Mouse (Mus musculus) lung, adult 18-20 months (tissue): ENCODE data around the gene Capn9.

Source experiments
- DNase-seq, 2 experiments: peaks; one replicate each; pipeline ENCODE4 v3.0.0; 2022; ENCODE audit warnings: mixed read lengths in 2 of 2

Capn9 gene

DNA sequence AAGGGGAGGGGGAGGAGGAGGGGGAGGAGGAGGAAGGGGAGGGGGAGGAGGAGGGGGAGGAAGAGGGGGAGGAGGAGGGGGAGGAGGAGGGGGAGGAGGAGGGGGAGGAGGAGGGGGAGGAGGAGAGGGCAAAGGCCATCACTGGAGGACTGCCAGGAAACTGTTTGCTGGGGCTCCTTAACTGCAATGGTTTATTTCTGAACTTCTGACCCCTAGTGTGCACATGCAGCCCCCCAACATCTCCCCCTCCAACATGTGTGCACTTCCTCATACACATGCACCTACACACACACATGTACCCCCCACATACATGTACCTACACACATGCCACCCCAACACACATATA, 3.5 kb upstream of the Capn9 start:
- DNase-seq: no peak

DNA sequence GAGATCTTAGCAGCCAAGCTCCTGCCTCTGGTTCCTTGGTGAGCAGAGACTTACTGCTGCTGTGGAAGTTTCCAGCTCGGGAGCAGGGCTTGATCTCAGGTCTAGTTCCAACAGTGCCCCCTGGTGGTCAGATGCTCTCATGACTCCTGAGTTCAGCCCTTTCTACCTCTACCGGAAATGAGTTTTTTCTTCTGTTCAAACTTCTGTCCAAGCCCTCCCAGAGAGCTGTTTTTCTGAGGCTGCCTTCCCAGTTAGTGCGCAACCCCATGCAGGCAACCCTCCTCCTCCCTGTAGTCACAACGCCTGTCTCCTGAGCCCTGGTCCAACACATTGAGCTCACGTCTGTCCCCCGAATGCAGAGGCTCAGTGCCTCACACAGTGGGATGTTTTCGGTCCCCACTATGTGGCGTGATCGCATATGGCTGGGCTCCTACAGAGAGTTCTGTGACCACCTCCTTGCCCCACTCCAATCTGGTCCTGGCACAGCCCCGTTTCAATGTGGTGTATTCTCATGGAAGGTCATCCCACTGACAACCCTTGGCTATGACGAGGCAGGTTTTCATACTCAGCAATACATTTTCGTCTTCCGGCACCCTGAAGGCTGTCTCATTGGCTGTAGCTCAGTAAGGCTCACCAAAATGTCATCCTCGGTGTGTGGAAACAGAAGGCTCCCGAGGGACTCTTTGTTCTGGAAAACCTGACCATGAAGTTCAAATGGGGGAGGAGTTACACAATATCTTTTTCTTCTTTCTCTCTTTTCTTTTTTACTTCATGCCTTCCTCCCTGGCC, 2.2 kb upstream of the Capn9 start:
- DNase-seq: peak; percentile 79 to 86

DNA sequence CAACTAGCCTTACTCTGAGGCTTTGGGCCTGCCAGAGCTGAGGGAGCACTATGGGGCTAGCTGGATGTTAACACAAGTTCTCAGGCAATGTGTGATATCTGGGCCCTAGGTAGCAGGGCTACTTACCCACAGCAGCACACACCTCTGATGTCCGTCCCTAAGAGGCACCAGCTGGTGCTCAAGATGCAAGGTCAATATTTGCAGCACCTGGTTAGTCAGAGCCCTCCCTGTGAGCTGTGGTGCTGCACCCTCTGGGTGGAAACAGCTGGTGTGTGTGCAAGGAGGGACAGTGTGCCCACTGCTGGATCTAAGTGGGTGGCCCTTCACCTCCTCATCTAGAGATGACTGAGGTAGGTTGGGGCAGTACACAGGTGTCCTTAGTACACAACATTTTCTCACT, 840 bp downstream of the Capn9 start:
- DNase-seq: peak; percentile 39 to 54

DNA sequence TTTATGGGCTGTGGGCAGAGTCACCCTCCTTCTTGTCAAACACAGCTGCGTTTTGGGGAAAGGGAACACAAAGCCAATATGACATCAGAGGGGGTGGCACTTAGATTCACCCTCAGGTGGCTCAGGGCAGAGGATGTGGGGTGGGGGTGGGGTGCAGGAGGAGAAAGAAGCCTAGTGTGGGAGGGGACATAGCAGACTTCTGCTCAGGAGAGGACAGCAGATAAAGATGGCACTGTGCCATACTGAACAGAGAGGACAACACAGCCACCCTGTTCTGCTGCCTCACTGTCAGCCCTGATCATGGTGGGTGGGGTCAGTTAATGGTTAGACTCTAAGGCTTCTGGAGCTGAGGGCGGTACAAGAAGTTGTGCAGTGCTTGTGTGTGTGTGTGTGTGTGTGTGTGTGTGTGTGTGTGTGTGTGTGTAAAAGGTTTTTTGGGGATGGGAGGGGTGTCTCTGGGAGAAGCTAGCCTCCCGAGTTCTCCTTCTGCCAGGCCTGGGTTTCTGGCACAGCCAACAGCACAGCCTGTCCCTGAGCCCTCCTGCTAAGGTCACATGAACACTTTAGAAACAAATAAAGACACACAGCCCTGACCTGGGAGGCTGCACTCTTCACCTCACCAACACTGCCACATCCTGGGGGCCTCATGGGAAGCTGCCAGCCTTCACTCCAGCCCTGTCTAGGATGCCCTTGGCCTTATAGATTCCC, 10.0 kb downstream of the Capn9 start:
- peak in 1 of 2 experiments; percentile 22 for DNase-seq

DNA sequence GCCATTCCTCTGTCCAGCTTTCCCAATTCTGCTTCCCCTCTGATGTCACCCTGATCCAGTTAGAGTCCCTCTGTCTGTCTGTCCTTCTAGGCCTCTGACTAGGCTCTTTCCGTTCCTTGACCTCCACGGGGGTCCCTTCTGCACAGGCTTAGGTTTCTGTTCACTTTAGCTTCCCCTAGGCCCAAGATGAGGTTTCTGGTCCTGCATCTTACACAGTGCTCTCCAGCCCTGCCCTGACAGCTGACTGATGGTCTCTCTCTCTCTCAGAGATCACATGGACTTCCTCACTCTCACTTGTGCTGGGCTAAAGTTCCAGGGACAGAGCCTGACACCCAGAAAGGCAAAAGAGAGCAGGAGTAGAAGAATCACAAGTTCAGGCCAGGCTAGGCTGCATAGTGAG, 10.6 kb downstream of the Capn9 start:
- DNase-seq: no peak

DNA sequence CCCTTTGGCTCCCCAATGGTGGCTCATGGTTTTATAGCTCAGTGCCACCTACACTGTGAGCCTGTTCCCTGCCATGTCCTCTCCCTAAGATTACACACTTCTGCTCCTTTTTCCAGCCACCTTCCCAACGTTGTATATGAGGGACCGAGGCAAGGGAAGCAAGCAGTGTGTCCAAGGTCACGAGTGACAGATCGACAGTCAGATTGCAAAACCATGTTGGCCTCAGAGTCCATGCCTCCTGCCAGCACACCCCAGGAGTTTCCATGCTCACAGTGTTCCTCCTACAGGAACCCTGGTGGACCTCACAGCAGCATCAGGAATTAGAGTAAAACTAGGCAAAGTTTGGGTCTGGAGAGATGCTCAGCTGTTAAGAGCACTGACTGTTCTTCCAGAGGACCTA, 13.5 kb downstream of the Capn9 start:
- no peak for DNase-seq

DNA sequence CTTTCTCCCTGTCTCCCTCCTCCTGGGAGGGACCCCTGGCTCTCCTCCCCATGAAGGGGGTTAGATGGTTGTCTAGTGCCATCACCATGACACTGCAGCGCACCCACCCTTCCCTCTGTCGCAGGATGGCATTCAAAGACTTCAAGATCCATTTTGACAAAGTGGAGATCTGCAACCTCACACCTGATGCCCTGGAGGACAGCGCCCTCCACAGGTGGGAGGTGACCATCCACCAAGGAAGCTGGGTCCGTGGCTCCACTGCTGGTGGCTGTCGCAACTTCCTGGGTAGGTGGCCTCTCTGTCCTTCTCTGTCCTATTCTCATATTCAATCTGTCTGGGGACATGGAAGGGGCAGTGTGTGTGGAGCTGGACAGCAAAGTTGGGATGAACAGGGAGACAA, 28.2 kb downstream of the Capn9 start:
- no peak for DNase-seq

DNA sequence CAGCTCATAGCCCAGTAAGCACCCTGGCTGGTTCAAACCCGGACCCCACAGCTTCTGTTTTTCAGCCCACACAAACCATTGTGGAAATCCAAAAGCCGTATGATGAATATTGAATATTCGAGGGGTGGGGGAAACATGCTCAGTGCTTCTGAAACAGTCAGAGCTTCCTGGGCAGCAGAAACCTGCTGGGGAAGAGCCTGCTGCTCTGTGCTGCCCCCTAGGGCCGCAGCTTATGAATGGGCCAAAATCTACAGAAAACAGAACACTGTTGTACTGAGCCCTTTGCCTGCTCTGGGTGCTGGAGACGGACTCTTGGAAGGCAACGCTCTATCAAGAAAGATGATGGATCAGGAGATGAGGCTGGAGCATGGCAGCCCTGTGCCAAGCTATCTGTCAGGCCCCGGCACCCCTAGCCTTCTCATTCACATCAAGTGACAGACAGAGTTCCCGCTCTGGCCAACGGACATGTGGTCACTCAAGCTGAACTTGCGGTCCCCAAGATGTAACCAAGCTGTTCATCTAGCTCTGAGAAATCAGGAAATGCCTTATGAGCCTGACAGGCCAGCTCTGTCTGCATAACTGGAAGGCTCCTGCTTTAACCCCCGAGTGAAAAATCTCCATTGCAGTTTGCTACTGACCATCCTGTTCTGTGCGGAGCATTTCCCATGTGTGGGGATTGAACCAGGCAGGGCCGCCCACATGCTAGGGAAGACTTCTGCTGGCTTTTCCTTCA, 32.5 kb downstream of the Capn9 start:
- no peak for DNase-seq

DNA sequence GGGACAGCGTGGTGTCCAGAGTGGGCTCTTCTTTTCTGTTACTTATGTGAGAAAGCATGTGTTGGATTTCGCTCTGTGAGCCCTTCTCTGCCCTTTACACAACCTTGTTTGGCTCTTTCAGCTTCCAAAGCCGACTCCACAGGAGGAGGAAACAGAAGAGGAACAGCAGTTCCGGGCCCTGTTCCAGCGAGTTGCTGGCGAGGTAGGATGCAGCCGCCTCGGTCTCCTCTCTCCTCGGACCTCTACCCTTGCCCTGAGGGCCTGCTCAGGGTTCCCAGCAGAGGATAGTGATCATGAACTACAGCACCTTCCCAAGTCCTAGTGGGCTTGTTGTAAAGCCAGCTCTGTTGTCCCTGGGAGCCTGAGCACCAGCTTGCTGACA, 33.1 kb downstream of the Capn9 start:
- no peak for DNase-seq

DNA sequence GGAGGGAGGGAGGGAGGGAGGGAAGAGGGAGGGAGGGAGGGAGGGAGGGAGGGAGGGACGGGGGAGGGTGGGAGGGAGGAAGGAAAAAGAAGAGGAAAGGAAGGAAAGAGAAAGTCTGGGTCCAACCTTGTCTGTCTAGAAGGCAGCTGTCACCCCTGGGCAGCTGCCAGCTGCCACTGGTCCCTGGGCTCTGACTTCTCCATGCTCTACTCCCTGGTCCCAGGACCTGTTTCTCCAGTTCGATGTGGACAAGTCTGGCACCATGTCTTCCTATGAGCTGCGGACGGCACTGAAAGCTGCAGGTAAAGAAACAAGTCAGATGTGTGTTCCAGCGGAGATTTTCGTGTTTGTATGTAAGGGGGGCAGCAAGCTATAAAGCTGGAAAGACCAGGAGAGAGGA, 38.4 kb downstream of the Capn9 start:
- no peak for DNase-seq

DNA sequence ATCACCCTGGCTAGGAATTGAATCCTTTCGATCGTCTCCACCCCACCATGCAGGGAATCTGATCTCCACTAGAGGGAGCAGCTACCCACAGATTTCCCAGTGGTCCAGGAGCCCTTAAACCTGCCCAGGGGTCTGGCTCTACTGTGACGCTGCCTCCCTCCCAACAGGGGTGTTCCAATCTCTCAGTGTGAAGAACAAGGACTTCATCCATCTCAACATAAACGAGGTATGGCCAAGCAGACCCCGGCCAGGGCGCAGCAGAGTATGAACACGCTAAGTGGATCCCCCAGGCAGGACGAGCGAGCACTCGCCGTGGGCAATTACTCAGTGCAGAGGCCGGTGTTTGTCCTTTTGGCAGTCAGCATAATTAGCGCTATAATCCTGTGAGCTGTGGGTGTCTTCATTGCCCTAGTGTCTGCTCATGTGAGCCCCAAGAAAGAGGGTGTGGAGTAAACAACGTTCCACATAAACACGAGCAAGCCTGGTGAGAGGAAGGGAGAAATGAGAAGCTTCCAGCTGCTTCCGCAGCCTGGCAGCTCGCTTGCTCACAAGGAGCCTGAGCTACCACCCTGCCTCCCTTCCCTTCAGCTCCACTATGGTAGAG, 41.5 kb downstream of the Capn9 start:
- peak; percentile 66 to 82 for DNase-seq

DNA sequence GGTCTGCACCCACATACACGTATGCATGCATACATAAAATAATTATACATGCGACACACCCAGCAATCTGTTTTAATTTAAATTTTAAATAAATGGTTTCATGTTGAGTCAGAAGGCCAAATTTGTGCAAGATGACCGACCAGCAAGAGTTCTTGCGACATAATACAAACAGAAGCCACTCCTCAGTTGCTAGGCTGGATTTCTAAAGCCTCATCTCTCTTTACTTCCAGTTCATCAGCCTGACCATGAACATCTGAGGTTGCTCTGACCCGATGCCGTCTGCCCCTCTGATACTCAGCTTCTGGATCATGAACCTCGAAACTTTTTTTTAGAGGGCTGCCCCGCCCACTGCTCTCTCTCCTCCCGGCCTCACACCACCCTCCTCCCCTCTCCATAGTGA, 42.3 kb downstream of the Capn9 start:
- DNase-seq: peak in 1 of 2 experiments; percentile 33

DNA sequence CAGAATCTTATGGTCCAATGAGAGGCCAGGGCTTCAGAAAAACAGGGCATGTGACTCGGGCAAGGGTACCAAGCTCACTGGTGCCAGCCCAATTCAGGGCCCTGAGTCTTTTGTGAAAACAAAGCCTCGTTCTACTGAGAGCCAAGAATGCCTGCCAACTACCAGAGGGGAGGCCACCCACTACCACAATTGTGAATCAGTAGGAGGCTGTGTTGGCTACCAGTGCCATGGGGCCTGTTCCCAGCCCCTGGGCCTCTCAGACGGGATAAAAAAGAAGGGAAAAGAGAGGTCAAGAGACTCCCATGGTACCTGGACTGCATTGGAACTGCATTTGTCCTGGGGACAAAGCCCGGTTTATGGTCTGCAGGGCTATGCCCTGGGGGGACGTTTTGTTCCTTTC, 45.3 kb downstream of the Capn9 start:
- no peak for DNase-seq

DNA sequence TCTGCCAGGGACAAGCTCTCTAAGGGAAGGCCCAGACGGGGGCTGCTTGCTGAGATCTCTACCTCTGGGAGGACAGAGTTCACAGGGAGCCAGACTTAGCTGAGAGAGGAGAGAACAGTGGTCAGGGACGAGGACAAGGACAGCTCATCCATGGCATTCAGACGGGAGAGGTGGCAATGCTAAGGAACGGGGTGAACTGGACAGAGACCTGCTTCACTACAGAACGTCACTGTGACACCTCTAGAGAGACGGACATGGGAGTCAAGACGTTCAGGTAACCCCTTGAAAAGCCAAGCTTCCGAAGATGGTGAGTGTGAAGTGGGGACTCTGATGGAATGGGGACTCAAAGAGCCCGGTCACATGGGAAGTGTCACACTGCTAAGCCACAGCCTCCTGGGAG, 50.3 kb downstream of the Capn9 start:
- no peak for DNase-seq

DNA sequence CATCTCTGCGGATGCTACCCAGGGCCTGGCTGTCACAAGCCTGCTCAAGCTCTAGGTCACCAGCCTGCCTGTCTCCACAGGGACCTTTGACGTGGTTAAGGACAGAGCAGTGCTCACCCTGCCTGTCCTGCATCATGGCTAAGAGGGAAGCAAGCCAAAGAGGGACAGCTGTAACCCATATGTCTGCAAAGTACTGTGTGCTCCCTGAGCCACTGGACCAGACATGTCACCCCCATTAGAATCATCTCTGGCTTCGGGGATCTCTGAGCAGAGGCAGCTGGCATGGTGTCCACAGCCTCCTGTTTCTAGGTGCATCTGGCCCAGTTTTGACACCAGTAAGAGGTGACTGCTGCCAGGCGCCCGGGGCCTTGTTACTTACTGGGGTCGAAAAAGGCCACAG, 54.6 kb downstream of the Capn9 start:
- DNase-seq: peak; percentile 16 to 48

DNA sequence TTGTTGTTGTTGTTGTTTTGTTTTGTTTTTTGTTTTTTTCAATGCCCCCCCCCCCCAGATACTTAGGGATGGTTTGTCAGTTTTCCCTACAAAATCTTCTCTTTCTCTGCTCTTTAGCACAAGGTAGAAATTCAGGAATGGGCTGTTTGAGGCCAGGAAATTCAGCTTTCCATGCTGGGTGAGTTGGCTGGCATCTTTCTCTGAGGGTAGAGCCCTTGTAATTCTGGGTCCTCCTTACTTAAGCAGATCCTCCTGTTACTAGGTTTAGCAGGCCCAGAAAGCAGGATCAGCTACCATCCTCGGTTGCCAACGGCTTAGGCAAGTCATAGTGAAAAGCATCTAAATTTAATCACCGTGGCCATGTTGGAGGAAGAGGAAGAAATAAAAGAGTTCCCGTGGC, 55.0 kb downstream of the Capn9 start:
- DNase-seq: no peak

DNA sequence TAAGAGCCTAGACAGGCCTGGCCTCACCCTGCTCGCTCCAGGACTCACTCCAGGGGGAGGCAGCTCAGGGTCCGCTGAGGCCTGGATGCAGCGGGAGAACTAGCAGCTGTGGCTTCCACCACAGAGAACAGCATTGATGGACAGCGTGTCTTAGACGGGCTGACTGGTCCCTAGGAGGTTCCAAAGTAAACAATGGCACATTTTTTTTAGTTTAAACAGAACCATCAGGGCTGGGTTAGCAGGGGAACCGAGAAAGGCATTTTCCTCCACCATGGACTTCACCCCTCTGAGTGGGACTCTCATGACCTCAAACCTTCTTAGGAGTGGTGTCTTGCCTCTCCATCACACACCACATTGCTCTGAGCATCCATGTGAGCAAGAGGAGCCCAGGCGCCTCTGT, 56.1 kb downstream of the Capn9 start:
- DNase-seq: no peak

DNA sequence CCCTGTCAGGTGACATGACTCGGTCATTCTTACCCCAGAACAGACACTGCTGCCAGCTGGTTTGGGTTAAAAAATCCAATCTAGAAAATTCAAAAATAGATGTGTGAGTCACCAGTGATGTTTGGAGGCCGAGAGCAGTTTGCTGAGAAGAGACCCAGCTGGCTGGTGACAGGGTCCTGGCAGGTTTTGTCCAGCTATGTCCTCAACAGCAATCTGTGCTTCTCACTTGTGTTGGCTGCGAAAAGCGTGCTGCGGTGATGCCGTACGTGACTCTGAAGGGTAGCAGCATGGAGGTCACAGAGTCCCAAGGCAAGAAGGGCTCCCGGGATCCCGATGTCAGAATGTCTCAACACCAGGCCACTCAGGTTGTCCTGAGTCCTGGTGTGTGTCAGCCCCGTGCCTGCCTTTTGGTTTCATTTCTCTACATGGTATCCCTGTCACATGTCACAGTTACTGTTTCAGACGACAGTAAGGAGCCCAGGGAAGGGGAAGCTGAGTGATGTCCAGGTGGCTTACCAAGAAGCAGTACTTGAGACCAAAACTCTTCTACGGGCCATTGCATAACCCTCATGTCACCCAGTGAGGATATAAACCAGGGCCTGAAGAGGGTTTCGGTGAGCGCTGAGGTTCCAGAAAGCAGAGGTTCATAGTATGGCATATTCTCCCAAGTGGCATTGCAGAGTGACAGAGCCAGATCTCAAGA, 57.2 kb downstream of the Capn9 start:
- DNase-seq: peak; percentile 68 to 78

DNA sequence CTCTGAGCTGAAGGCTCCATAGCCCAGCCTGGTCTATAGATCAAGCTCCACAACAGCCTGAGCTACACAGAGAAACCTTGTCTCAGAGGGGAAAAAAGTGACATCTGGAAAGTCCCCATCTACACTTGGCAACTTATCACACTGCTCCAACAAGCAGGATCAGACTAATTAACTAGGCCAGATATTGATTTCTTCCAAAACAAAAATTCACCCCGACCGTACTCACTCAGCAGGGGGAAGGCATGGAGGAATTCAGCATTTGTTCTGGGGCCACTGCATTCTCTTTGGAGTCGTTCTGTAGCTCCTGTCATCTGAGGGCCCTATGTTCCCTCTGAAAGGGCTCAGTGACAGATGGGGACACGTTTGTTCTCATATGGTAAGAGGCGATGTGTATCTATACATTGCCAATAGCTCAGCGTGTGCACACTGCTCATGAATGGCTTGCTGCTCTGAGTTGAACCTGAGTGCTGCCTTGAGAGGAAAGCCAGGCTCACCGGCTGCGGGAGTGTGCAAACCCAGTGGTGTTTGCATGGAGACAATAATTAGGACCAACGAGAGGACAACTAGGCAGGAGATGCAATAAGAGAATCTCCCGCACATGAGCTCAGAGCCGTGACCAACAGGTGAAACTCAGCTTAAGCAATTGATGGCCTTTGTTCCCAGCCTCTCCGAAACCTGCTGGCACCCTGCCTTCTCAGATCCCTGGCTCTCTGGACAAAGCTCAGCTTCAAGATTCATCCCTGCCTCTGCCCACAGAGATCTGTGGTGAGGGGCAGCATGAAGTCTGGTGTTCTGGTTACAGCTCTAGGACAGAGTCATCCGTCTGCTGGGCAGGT, 58.7 kb downstream of the Capn9 start:
- no peak for DNase-seq

DNA sequence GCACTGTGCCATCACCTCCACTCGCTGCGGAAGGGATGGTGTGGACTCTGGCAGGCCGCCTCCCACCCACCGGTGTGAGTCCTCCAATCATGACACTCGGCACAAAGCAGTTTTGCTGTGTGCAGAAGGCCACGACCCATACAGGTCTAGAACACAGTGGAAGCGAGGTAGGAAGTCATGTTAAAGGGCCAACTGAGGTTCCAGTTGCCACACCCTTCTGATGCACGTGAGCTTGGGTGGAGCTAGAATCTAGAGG, 59.3 kb downstream of the Capn9 start:
- no peak for DNase-seq

DNA sequence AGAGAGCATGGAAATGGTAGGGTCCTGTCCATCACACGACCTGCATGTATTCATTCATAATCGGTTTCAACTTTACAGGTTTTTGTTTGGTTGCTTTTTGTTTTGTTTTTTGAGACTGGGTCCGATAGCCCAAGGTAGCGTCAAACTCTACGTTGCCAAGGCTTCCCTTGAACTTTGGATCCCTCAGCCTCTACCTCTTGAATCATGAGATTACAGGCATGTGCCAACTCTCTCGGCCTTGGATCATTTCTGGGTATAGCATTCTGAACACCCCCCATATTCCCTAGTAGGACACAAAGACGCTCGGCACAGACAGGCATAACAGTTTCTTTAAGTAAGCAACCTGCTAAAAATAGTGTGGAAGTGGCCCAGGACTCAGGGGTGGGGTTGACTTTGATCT, 65.7 kb downstream of the Capn9 start:
- no peak for DNase-seq
